Mouse (Mus musculus): ENCODE measurements around the gene Dnajc12. TPM values are rescaled to one million over a fixed set of nuclear protein-coding genes. Genes with fewer than 3 reads are reported as not detected.
"Not testable (repeated sequence)": the region's sequence is repeated elsewhere in the genome, so short reads cannot be mapped to it uniquely, and the experiment has no call there.

Gene Dnajc12
- polyA plus RNA-seq, 1 experiment from 2014 or later = 9.0 TPM

DNA sequence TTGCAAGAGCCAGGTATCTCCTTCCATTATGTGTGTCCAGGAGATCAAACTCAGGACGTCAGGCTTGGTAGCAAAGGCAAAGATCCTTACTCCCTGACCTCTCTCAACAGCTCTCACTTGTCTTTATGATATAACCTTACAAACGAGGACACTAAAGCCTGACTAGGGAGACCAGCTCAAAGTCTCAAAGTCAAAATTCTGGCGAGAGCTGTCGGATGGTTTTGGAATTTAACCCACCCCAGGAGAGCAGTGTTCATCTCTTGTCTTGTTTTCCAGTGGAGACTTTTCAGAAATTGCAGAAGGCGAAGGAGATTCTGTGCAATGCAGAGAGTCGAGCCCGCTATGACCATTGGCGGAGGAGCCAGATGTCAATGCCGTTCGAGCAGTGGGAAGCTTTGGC is 14.7 kb downstream of the Dnajc12 start:
- no peak for ATAC-seq (replicated peaks)
- Histone ChIP-seq H3K4me2 (replicated peaks) (no peak overlapping the region), H3K27me3 (no peaks in the 10 kb centered on the region), H3K9me3 (no peaks in the 10 kb centered on the region), H3K9ac (replicated peaks) (no peak overlapping the region), H3K27ac (replicated peaks) (no peak overlapping the region), H3K36me3 (no peaks in the 10 kb centered on the region), H3K4me1 (no peaks in the 10 kb centered on the region), H3K4me3 (no peak overlapping the region)
- WGBS = 92% methylated on average over 10 of the region's 10 CpGs

DNA sequence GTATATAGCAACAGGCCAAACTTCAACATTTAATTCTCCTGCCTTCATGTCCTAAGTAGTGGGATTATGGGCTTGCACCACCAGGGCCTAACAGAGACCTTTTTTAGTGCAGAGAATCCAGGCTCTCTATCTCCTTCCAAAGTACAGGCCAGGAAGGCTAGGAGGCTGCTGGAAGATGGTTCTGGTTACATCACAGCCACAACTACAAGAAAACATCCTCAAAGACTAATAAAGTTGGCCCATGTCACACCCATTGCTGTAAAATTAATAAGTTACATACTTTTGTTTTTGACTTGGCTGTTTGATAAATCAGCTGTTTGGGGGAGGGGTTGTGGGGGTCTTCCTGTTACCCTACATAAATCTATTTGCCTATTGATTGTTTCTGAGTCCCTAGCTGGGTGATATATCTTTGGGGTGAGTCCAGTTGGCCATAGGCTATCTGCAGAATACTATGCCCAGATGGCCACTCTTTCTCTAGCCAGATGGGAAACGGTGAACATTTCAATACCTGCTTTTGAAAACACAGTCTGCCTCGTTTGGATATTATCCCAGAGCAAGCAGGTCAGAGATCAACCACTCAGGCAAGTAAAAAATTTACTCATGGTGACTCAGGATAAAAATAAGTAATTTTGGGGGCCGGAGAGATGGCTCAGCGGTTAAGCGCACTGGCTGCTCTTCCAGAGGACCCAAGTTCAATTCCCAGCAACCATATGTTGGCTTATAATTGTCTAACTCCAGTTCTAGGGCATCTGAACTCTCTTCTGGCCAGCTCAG is 20.7 kb downstream of the Dnajc12 start:
- Histone ChIP-seq H3K27me3 (no peaks in the 10 kb centered on the region), H3K36me3 (no peaks in the 10 kb centered on the region), H3K4me2 (replicated peaks) (no peak overlapping the region), H3K4me1 (no peaks in the 10 kb centered on the region), H3K9me3 (no peaks in the 10 kb centered on the region), H3K27ac (replicated peaks) (no peak overlapping the region), H3K9ac (replicated peaks) (no peak overlapping the region), H3K4me3 (no peak overlapping the region)
- ATAC-seq (replicated peaks) = no peak
- WGBS = 76% methylated on average over 5 of the region's 5 CpGs

DNA sequence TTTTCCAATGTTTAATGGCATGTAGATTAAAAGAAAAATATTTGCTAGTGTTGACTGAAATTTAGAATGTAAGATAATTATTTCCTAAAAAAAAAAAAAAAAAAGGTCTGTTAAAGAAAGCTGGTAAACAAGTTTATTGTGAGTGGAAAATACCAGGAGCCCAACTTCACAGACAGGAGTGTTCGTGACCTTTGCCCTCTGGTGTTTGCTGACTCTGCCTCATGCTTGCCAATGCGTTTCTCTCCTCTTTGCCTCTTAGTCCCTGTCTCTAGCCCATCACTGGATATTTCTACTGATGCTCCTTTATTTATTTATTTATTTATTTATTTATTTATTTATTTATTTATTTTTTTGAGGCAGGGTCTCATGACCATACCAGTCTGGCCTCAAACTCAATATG is 21.4 kb downstream of the Dnajc12 start:
- H3K36me3 ChIP-seq = no peaks in the 10 kb centered on the region
- no peak overlapping the region for H3K4me3 ChIP-seq
- no peak overlapping the region for H3K9ac ChIP-seq (replicated peaks)
- H3K27me3 ChIP-seq = no peaks in the 10 kb centered on the region
- H3K4me2 ChIP-seq (replicated peaks) = no peak overlapping the region
- no peak overlapping the region for H3K27ac ChIP-seq (replicated peaks)
- 79% methylated on average over 2 of the region's 2 CpGs for WGBS
- no peak for ATAC-seq (replicated peaks)
- H3K9me3 ChIP-seq = no peaks in the 10 kb centered on the region
- H3K4me1 ChIP-seq = no peaks in the 10 kb centered on the region

DNA sequence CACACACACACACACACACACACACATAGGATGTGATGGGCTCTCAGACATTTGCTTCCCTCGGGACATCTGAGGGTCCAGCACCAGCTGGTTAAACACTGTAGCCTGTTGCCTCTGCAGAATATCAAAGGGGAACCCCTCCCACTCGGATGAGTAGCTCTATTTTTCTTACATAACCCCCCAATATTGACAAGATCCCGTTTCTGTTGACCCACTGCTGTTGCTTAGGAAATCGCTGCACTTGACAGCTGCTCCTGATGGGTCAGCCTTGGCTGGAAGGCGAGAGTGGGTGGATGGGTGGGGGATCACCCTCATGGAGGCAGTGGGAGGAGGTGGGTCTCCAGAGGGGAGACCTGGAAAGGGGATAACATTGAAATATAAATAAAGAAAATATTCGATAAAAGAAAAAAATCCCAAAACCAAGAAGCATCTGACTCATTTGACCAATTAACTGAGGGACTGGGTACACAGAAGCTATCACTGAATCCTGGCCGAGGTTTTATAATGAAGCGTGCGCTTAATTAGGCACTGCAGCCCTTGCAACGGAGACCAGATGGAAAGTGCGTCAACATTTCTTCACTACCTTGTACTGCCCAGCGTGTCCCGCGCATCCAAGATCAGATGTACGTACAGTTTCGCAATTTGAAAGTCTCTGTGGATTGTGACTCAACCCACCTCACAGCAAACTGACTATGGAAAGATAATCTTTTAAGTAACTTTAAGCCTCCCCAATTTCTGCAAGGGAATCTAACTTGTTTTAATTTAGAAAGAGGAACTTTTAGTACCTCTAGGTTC is 28.1 kb downstream of the Dnajc12 start:
- ATAC-seq (replicated peaks) = no peak
- Histone ChIP-seq H3K27ac (replicated peaks) (no peak overlapping the region), H3K36me3 (no peaks in the 10 kb centered on the region), H3K9me3 (no peaks in the 10 kb centered on the region), H3K4me3 (no peak overlapping the region), H3K9ac (replicated peaks) (no peak overlapping the region), H3K4me2 (replicated peaks) (no peak overlapping the region), H3K4me1 (peaks cover 5% of the 10 kb centered on the region; the same call in 1 of the 2 replicates), H3K27me3 (no peaks in the 10 kb centered on the region)
- 46% methylated on average over 16 of the region's 16 CpGs for WGBS

DNA sequence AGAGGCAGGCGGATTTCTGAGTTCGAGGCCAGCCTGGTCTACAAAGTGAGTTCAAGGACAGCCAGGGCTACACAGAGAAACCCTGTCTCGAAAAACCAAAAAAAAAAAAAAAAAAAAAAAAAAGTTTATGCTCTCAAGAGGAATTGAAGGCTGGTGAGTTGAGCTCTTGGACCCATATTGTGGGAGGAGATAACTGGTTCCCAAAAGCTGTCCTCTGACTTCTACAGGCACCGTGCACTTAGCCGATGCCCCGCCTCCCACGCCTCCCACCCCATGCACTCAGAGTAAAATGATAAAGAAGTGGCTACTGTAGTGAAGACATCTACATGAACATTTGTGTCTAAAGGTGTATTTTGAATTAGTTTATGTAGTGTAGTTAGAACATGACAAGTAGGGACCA is 29.4 kb downstream of the Dnajc12 start:
- ATAC-seq (replicated peaks); H3K4me2 ChIP-seq (replicated peaks); H3K27me3 ChIP-seq; H3K27ac ChIP-seq (replicated peaks); H3K9me3 ChIP-seq; H3K4me1 ChIP-seq; H3K4me3 ChIP-seq; H3K36me3 ChIP-seq; H3K9ac ChIP-seq (replicated peaks): not testable (repeated sequence)
- WGBS = 92% methylated on average over 7 of the region's 7 CpGs

DNA sequence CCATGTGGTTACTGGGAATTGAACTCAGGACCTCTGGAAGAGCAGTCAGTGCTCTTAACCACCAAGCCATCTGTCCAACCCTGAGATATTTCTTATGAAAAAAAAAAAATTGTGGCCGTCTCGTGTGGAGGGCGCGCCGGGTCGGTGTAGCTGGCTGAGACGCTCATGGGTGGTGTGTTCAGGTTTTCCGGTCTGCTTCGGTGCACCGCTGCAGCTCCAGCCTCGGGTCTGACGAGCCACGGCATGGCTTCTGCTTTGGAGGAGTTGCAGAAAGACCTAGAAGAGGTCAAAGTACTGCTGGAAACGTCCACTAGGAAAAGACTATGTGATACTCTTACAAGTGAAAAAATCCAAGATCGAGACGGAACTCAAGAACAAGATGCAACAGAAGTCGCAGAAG is 30.5 kb downstream of the Dnajc12 start:
- Histone ChIP-seq H3K9me3 (no peaks in the 10 kb centered on the region), H3K9ac (replicated peaks) (no peak overlapping the region), H3K4me3 (no peak overlapping the region), H3K36me3 (no peaks in the 10 kb centered on the region), H3K4me1 (peaks cover 5% of the 10 kb centered on the region; the same call in 1 of the 2 replicates), H3K4me2 (replicated peaks) (no peak overlapping the region), H3K27me3 (no peaks in the 10 kb centered on the region), H3K27ac (replicated peaks) (no peak overlapping the region)
- WGBS = 90% methylated on average over 17 of the region's 17 CpGs
- no peak for ATAC-seq (replicated peaks)

DNA sequence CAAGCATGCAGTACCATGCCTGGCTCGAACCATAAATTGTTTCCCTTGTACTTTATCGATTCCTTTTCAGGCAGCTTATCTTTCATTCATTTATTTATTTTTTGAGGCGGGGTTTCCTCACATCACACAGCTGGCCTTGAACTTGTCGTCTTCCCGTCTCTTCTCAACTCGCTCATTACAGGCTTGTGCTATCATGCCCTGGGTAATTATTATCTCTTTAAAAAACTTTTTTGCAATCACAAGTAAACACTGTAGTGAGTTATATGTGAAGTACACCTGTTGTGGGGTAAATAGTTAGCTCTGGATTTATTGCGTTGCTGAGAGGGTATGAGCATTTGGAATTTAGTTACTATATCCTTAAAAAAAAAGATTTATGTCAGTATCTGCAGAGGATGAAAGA is 33.0 kb downstream of the Dnajc12 start:
- Histone ChIP-seq H3K9me3 (no peaks in the 10 kb centered on the region), H3K27ac (replicated peaks) (no peak overlapping the region), H3K4me1 (peaks cover 3% of the 10 kb centered on the region; the same call in 1 of the 2 replicates), H3K27me3 (no peaks in the 10 kb centered on the region), H3K9ac (replicated peaks) (no peak overlapping the region), H3K36me3 (no peaks in the 10 kb centered on the region), H3K4me2 (replicated peaks) (no peak overlapping the region), H3K4me3 (no peak overlapping the region)
- ATAC-seq (replicated peaks) = no peak
- 87% methylated on average over 7 of the region's 7 CpGs for WGBS

DNA sequence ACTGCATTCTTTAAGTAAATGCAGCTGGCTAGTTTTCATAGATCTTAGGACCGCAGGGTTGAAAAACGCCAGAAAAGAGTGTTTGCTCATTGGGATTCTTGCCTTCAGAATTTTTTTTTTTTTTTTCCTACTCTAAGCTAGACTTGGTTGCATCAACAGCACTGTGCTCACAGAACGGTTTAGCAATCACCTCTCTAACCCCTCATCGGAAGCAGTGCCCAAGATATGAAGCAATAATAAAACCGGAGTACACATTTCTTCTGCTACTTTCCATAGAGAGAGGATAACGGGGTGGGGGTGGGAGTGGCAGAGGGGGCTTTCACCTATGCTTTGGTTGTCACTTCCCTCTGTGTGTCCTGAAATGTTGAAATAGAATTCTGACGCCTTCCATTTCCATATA is 33.6 kb downstream of the Dnajc12 start:
- H3K4me3 ChIP-seq = no peak overlapping the region
- no peak for ATAC-seq (replicated peaks)
- no peaks in the 10 kb centered on the region for H3K36me3 ChIP-seq
- 72% methylated on average over 7 of the region's 7 CpGs for WGBS
- H3K4me2 ChIP-seq (replicated peaks) = no peak overlapping the region
- no peaks in the 10 kb centered on the region for H3K9me3 ChIP-seq
- no peaks in the 10 kb centered on the region for H3K4me1 ChIP-seq
- H3K9ac ChIP-seq (replicated peaks) = no peak overlapping the region
- no peaks in the 10 kb centered on the region for H3K27me3 ChIP-seq
- H3K27ac ChIP-seq (replicated peaks) = no peak overlapping the region

DNA sequence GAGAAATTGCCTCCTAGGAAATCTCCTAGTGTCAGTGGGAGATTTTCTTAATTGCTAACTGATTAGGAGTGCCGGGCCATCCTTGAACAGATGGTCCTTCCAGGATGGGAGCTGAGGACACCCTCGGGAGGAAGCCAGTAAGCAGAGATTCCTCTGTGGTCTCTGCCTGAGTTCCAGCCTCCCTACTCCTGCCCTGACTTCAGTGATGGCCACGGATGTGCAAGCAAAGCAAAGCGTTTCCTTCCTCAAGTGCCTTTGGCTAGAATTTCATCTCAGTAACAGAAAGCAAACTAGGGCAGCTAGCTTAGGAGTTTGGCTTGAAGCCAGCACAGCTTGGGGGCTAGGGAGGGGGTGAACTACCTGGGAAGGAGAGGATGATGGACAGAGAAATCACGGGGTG is 34.8 kb downstream of the Dnajc12 start:
- Histone ChIP-seq H3K36me3 (no peaks in the 10 kb centered on the region), H3K9me3 (no peaks in the 10 kb centered on the region), H3K4me1 (no peaks in the 10 kb centered on the region), H3K4me3 (no peak overlapping the region), H3K27ac (replicated peaks) (no peak overlapping the region), H3K27me3 (no peaks in the 10 kb centered on the region), H3K9ac (replicated peaks) (no peak overlapping the region), H3K4me2 (replicated peaks) (no peak overlapping the region)
- WGBS = 69% methylated on average over 5 of the region's 5 CpGs
- ATAC-seq (replicated peaks) = no peak

DNA sequence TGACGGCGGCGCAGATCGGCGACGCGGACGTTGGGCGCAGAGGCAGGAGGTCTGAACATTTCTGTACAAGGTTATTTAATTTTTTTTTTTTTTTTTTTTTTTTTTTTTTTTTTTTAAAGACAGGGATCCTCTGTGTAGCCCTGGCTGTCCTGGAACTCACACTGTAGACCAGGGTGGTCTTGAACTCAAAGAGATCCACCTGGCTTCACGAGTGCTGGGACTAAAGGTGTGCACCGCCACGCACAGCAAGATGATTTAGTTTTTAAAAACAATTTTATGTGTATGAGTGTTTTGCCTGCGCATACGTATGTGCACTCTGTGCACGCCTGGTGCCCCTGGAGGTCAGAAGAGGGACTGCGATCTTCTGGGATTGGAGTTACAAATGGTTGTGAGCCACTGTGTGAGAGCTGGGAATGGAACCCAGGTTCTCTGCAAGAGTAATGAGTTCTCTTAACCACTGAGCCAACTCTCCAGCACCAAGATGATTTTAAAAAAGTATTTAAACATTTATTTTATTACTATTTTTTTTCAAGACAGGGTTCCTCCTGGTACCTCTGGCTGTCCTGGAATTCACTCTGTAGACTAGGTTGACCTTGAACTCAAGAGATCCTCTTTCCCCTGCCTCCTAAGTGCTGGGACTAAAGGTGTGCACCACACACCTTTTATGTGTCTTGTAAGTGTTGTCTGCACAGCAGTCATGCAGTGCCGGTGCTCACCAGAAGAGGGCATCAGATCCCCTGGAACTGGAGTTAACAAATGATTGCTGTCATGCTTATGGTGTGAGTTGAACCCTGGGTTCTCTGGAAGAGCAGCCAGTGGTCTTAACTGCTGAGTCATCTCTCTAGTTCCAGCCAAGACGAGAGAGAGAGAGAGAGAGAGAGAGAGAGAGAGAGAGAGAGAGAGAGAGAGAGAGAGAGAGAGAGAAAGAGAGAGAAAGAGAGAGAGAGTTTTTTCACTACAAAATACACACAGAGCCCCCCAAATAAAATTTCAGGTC is 39.8 kb downstream of the Dnajc12 start, which contains the start of gene Gm7075:
Gene Gm7075 (minus strand): TSS at position 51 of the 997 bp plus-strand sequence.
- no peak for ATAC-seq (replicated peaks)
- Histone ChIP-seq H3K36me3 (no peaks in the 10 kb centered on the region), H3K4me2 (replicated peaks) (no peak within 1 kb of the TSS), H3K9me3 (no peaks in the 10 kb centered on the region), H3K27ac (replicated peaks) (no peak within 1 kb of the TSS), H3K27me3 (no peaks in the 10 kb centered on the region), H3K4me1 (no peaks in the 10 kb centered on the region), H3K4me3 (no peak within 1 kb of the TSS), H3K9ac (replicated peaks) (no peak within 1 kb of the TSS)
- WGBS = 89% methylated on average over 18 of the region's 18 CpGs

DNA sequence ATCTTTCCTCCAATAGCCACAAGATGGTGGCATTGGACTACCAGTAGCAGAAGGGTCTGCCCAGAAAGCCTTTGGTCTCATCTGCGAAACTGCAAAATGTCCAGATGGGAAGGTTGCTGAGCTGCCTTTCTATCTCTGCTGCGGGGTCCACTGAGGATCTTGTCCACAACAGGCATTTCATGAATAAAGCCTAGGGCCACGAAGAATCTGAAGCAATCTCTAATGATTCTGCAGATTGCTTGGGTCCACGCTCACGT is 40.4 kb downstream of the Dnajc12 start:
- Histone ChIP-seq H3K27ac (replicated peaks) (no peak overlapping the region), H3K4me3 (no peak overlapping the region), H3K36me3 (no peaks in the 10 kb centered on the region), H3K9ac (replicated peaks) (no peak overlapping the region), H3K27me3 (no peaks in the 10 kb centered on the region), H3K4me2 (replicated peaks) (no peak overlapping the region), H3K4me1 (no peaks in the 10 kb centered on the region), H3K9me3 (no peaks in the 10 kb centered on the region)
- no peak for ATAC-seq (replicated peaks)
- whole genome bisulfite sequencing = 91% methylated on average over 5 of the region's 5 CpGs

Data from forebrain, embryonic 15.5 days (tissue).